Mouse (Mus musculus) neural tube, embryonic 14.5 days (tissue): ENCODE measurements around the gene Bmp2k. TPM values are rescaled to one million over a fixed set of nuclear protein-coding genes. Genes with fewer than 3 reads are reported as not detected.
"Not testable (repeated sequence)": the region's sequence is repeated elsewhere in the genome, so short reads cannot be mapped to it uniquely, and the experiment has no call there.

ENCODE experiments used
- ATAC-seq: fragments of 200-750 bp; cut with Nextera tagmentation; 2 replicates; pipeline ENCODE4 v1.8.0; 2017; ENCODE audit warnings: low read depth, mild to moderate bottlenecking, moderate TSS enrichment, moderate library complexity
- H3K27ac ChIP-seq: fragments of 300-500 bp; sonication (generic); 2 replicates; pipeline ENCODE4 v1.5.1; 2014; ENCODE audit warnings: low read depth, mild to moderate bottlenecking, control low read depth, low read length, moderate library complexity, mixed read lengths
- H3K27me3 ChIP-seq: fragments of 300-500 bp; sonication (generic); 2 replicates; pipeline ENCODE4 v1.6.1; 2014; ENCODE audit warnings: low read length; ENCODE audit not compliant: control insufficient read depth, insufficient read depth
- H3K36me3 ChIP-seq: fragments of 300-500 bp; sonication (generic); 2 replicates; pipeline ENCODE4 v1.6.1; 2014; ENCODE audit warnings: low read length, mixed read lengths; ENCODE audit not compliant: control insufficient read depth, insufficient read depth
- H3K4me1 ChIP-seq: fragments of 300-500 bp; sonication (generic); 2 replicates; pipeline ENCODE4 v1.6.1; 2014; ENCODE audit warnings: low read length; ENCODE audit not compliant: control insufficient read depth, insufficient read depth
- H3K4me2 ChIP-seq: fragments of 300-500 bp; sonication (generic); 2 replicates; pipeline ENCODE4 v1.6.1; 2014; ENCODE audit warnings: mild to moderate bottlenecking, low read depth, low read length, control low read depth
- H3K4me3 ChIP-seq: fragments of 300-500 bp; sonication (generic); 2 replicates; pipeline ENCODE4 v1.5.1; 2014; ENCODE audit warnings: low read depth, low read length, control low read depth, mixed read lengths
- H3K9ac ChIP-seq: fragments of 300-500 bp; sonication (generic); replicated peaks from 2 replicates; pipeline ENCODE4 v1.6.1; 2014; ENCODE audit warnings: low read depth, mild to moderate bottlenecking, control low read depth, low read length, mixed read lengths
- H3K9me3 ChIP-seq: fragments of 300-500 bp; sonication (generic); 2 replicates; pipeline ENCODE4 v1.6.1; 2016; ENCODE audit warnings: low read length; ENCODE audit not compliant: control insufficient read depth
- WGBS: fragments of 180-500 bp; shearing (Covaris S2); extraction: QIAGEN DNeasy Blood & Tissue Kit; methylation state at CpG from one replicate; pipeline ENCODE4 v1.1.7; 2014; 5-methylcytosine and 5-hydroxymethylcytosine counted together
- polyA plus RNA-seq: library from polyadenylated mRNA; unstranded; fragments of >200 nt; fragmentation: Nextera tagmentation; extraction: Ambion mirVana; gene quantifications from 2 replicates; pipeline ENCODE4 v1.2.1, GENCODE M21; 2014

Bmp2k gene
- polyA plus RNA-seq, 1 experiment from 2014 or later: 8.4 TPM

- Histone ChIP-seq H3K4me1 (peaks cover 8% of the 10 kb centered on the region; the same call in 1 of the 2 replicates), H3K4me3 (no peak overlapping the region), H3K9me3 (no peaks in the 10 kb centered on the region), H3K36me3 (no peaks in the 10 kb centered on the region), H3K9ac (no peak overlapping the region), H3K27me3 (no peaks in the 10 kb centered on the region), H3K27ac (no peak overlapping the region), H3K4me2 (no peak overlapping the region)
- ATAC-seq: peak; percentile 83
- WGBS: 66% methylated on average over 15 of the region's 15 CpGs
These were observed 25.1 kb downstream of the Bmp2k start for GRCm38 (mm10) chr5:97022305-97023278.

GRCm38 (mm10) chr5:97024834-97025233 lies 27.3 kb downstream of the Bmp2k start:
- no peak for ATAC-seq
- Histone ChIP-seq H3K4me1 (peaks cover 8% of the 10 kb centered on the region; the same call in 1 of the 2 replicates), H3K9me3 (no peaks in the 10 kb centered on the region), H3K4me3 (no peak overlapping the region), H3K4me2 (no peak overlapping the region), H3K36me3 (no peaks in the 10 kb centered on the region), H3K27me3 (no peaks in the 10 kb centered on the region), H3K9ac (no peak overlapping the region), H3K27ac (no peak overlapping the region)
- WGBS: 93% methylated on average over 5 of the region's 5 CpGs

GRCm38 (mm10) chr5:97025650-97026049 lies 28.2 kb downstream of the Bmp2k start:
- H3K36me3 ChIP-seq: no peaks in the 10 kb centered on the region
- no peak overlapping the region for H3K4me3 ChIP-seq
- no peak overlapping the region for H3K9ac ChIP-seq
- WGBS: 86% methylated on average over 6 of the region's 6 CpGs
- H3K27me3 ChIP-seq: no peaks in the 10 kb centered on the region
- H3K27ac ChIP-seq: no peak overlapping the region
- no peaks in the 10 kb centered on the region for H3K9me3 ChIP-seq
- ATAC-seq: no peak
- no peak overlapping the region for H3K4me2 ChIP-seq
- peaks cover 8% of the 10 kb centered on the region; the same call in 1 of the 2 replicates for H3K4me1 ChIP-seq

DNA sequence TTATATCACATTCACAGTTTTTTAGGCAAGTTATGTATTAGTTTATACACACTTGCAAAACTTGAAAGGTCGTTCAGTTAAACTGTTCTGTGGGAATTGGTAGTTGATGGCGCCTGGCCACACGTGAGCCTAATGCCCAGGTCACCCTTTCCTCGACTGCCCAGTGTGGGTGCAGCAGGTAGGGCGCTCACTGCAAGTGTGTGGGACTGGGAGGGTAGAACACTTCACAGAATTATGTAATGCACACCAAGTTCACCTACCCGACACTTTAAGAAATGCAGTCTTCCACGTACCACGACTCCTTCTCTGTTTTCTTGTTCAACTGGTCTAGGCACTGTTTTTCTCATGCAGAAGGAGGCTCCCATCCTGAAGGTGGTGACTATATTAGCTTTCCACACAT lies 30.5 kb downstream of the Bmp2k start:
- Histone ChIP-seq H3K9me3 (no peaks in the 10 kb centered on the region), H3K4me2 (no peak overlapping the region), H3K4me3 (no peak overlapping the region), H3K27me3 (no peaks in the 10 kb centered on the region), H3K36me3 (no peaks in the 10 kb centered on the region), H3K4me1 (no peaks in the 10 kb centered on the region), H3K9ac (no peak overlapping the region), H3K27ac (no peak overlapping the region)
- ATAC-seq: no peak
- WGBS: 91% methylated on average over 8 of the region's 8 CpGs

DNA sequence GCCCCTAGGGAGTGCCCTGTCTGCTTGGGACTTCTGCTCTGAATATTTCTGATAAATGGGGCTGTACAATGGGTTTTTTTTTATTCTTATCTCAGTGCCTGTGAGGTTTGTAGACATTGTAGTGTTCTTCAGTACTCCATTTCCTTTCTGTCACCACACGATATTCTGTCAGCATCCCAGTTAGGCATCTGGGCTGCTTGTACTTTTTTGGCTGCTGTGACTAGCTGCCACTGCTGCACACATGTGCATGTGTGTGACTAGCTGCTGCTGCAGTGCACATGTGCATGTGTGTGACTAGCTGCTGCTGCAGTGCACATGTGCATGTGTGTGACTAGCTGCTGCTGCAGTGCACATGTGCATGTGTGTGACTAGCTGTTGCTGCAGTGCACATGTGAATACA lies 31.4 kb downstream of the Bmp2k start:
- H3K36me3 ChIP-seq, ATAC-seq, H3K9ac ChIP-seq, H3K4me1 ChIP-seq, H3K9me3 ChIP-seq, H3K27ac ChIP-seq, H3K4me3 ChIP-seq, H3K4me2 ChIP-seq, H3K27me3 ChIP-seq: not testable (repeated sequence)
- 92% methylated on average over 1 of the region's 1 CpGs for WGBS

DNA sequence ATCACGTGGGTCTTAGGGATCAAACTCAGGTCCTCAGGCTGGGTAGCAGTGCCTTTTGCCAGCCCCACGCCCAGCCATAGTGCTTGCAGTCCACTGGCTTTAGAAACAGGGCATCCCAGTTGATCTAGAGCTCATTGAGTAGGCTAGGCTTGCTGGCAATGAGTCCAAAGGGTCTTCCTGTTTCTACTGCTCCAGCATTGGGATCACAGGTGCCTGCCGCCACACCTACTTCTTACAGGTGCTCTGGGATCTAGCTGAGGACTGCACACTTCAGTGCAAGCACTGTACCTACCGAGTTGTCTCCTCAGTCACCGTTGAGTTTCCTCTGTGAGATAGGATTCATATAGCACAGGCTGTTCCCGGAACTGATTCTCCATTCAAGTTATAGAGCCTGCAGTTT lies 34.3 kb downstream of the Bmp2k start:
- H3K27ac ChIP-seq: no peak overlapping the region
- 94% methylated on average over 6 of the region's 6 CpGs for WGBS
- ATAC-seq: no peak
- H3K27me3 ChIP-seq: no peaks in the 10 kb centered on the region
- H3K4me2 ChIP-seq: no peak overlapping the region
- H3K9me3 ChIP-seq: no peaks in the 10 kb centered on the region
- no peak overlapping the region for H3K9ac ChIP-seq
- H3K4me1 ChIP-seq: no peaks in the 10 kb centered on the region
- H3K4me3 ChIP-seq: no peak overlapping the region
- no peaks in the 10 kb centered on the region for H3K36me3 ChIP-seq

DNA sequence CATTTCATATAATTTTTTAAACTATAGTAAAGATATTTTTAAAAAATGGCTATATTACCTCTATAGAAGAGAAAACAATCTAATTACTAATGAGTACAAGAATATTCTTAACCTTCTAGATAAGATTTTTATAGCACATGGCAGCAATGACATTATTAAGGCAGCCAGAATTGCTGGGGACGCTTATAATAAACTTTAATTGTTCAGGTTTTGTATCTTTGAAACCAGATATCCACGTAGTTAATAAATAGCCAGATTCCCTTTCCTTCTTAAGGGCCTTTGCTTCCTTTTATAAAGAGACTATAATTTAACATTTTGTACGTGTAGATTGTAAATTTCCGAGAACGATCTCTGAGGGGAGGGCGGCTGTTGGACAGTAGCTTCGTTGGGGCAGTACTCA lies 47.8 kb downstream of the Bmp2k start:
- Histone ChIP-seq H3K27me3 (no peaks in the 10 kb centered on the region), H3K9ac (no peak overlapping the region), H3K4me1 (no peaks in the 10 kb centered on the region), H3K4me3 (no peak overlapping the region), H3K36me3 (no peaks in the 10 kb centered on the region), H3K27ac (no peak overlapping the region), H3K4me2 (no peak overlapping the region), H3K9me3 (no peaks in the 10 kb centered on the region)
- ATAC-seq: no peak
- WGBS: 88% methylated on average over 7 of the region's 7 CpGs

DNA sequence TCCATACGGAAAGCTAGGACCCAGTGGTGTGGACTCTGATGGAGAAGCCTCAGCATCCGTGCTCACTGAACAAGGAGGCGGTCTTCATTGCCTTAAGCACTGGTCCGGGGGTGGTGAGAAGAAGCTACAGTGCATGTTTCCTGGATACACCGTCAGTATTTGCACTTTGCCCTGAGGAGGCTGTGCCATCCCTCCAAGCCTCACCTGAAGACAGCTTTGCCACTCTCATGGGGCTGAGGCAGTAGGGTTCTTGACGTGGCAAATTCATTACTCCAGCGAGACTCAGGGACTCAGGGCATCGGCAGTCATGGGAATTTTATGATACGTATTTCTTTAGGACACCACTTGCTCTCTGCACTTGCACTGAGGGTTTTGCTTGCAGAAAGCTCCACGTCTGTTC lies 49.2 kb downstream of the Bmp2k start:
- no peak overlapping the region for H3K9ac ChIP-seq
- no peaks in the 10 kb centered on the region for H3K4me1 ChIP-seq
- WGBS: 86% methylated on average over 10 of the region's 10 CpGs
- no peak overlapping the region for H3K27ac ChIP-seq
- H3K36me3 ChIP-seq: no peaks in the 10 kb centered on the region
- no peak overlapping the region for H3K4me3 ChIP-seq
- no peaks in the 10 kb centered on the region for H3K27me3 ChIP-seq
- no peak for ATAC-seq
- no peak overlapping the region for H3K4me2 ChIP-seq
- no peaks in the 10 kb centered on the region for H3K9me3 ChIP-seq

DNA sequence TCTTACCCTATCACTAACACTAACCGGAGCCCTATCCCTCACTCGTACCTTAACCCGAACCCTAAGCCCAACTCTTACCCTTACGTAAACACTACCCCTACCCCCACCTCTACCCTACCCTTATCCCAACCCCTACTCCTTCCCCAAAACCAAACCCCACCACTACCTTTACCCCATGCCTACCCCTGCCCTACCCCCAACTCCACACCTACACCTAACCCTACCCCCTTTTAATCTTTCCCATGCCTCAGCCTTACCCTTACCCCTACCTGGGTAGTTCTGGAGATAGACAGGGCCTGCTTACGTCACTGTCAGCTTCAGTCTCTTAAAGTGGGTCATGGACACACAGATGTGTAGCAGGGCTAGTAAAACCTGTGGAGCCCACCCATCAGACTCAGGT lies 51.4 kb downstream of the Bmp2k start:
- H3K4me1 ChIP-seq: no peaks in the 10 kb centered on the region
- no peaks in the 10 kb centered on the region for H3K9me3 ChIP-seq
- no peaks in the 10 kb centered on the region for H3K27me3 ChIP-seq
- H3K9ac ChIP-seq: no peak overlapping the region
- WGBS: 93% methylated on average over 5 of the region's 5 CpGs
- no peak overlapping the region for H3K27ac ChIP-seq
- ATAC-seq: no peak; the same call in 1 of the 2 replicates
- no peaks in the 10 kb centered on the region for H3K36me3 ChIP-seq
- H3K4me3 ChIP-seq: no peak overlapping the region
- H3K4me2 ChIP-seq: no peak overlapping the region
